Mouse (Mus musculus) lung, postnatal 0 days (tissue): ENCODE data around the gene Cyp26c1.

Experiments used
- CTCF ChIP-seq: IDR thresholded peaks from 2 replicates; pipeline ENCODE4 v1.5.1; 2016; ENCODE audit warnings: antibody characterized with exemption, mild to moderate bottlenecking
- EP300 ChIP-seq: IDR thresholded peaks from 2 replicates; pipeline ENCODE4 v1.6.1; 2016; ENCODE audit warnings: antibody characterized with exemption, mild to moderate bottlenecking, control low read depth

DNA sequence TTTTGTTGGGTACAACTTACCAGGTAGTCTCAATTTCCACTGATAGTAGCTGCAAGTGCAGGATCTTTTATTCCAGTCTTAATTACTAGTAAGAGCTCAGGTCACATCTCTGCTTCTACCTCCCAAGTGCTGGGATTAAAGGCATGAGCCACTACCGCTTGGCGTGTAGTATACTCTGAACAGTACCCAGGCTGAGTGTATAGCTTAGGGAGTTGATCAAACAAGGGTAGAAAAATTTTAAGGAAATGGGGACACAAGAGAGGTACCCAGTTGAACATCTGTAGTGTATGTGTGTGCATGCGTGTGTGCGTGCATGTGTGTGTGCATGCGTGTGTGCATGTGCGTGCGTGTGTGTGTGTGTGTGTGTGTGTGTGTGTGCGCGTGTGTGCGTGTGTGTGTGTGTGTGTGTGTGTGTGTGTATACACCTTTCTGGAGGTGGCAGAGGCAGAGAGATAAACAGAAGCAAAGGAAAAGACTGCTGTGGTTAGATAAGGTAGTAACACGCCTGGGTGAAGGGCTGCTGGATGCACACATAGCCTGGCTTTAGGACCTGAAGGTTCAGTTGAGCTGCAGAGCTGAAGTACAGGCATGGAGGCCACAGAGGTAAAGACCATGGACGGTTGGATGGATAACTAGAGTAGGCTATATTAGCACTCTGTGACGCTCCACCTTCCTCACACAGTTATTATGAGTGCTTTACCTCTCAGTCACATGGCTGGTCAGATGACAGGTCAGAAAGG is 17.4 kb upstream of the Cyp26c1 start:
- TF ChIP-seq CTCF (no peak), EP300 (no peak)
